Mouse (Mus musculus) heart, embryonic 14.5 days (tissue): ENCODE data around the gene Tra2a. TPM values are rescaled to one million over a fixed set of nuclear protein-coding genes. Genes with fewer than 3 reads are reported as not detected.

ENCODE experiments used
- ATAC-seq: fragments of 200-750 bp; cut with Nextera tagmentation; 2 replicates; pipeline ENCODE4 v1.8.0; 2017; ENCODE audit warnings: low read depth, moderate TSS enrichment; ENCODE audit not compliant: insufficient number of reproducible peaks, insufficient read depth, low FRiP score
- H3K27ac ChIP-seq, 2 experiments: fragments of 200-500 bp in 1 of 2; fragments of 300-500 bp in 1 of 2; sonication (generic) in 1 of 2; replicated peaks in 1 of 2; 2 replicates each; pipeline ENCODE4 v1.5.1; 2012 to 2014; ENCODE audit warnings: low read depth in 2 of 2, low read length in 2 of 2, control low read depth in 1 of 2, mild to moderate bottlenecking in 1 of 2, mixed read lengths in 1 of 2; ENCODE audit not compliant: control insufficient read depth in 1 of 2, insufficient read depth in 1 of 2
- H3K27me3 ChIP-seq: fragments of 300-500 bp; sonication (generic); 2 replicates; pipeline ENCODE4 v1.6.1; 2014; ENCODE audit warnings: mild to moderate bottlenecking, low read length, control low read depth; ENCODE audit not compliant: control insufficient read depth, insufficient read depth
- H3K36me3 ChIP-seq: fragments of 300-500 bp; sonication (generic); 2 replicates; pipeline ENCODE4 v1.6.1; 2014; ENCODE audit warnings: mild to moderate bottlenecking, control low read depth, low read length, mixed read lengths; ENCODE audit not compliant: control insufficient read depth, insufficient read depth
- H3K4me1 ChIP-seq, 2 experiments: fragments of 200-500 bp in 1 of 2; fragments of 300-500 bp in 1 of 2; sonication (generic) in 1 of 2; 2 replicates each; pipeline ENCODE4 v1.6.1; 2012 to 2014; ENCODE audit warnings: low read length in 2 of 2, control low read depth in 1 of 2, mixed read lengths in 1 of 2; ENCODE audit not compliant: control insufficient read depth in 2 of 2, insufficient read depth in 2 of 2
- H3K4me2 ChIP-seq: fragments of 300-500 bp; sonication (generic); 2 replicates; pipeline ENCODE4 v1.6.1; 2014; ENCODE audit warnings: mild to moderate bottlenecking, low read length
- H3K4me3 ChIP-seq, 2 experiments: fragments of 200-500 bp in 1 of 2; fragments of 300-500 bp in 1 of 2; sonication (generic) in 1 of 2; 2 replicates each; pipeline ENCODE4 v1.5.1; 2012 to 2014; ENCODE audit warnings: low read length in 2 of 2, mild to moderate bottlenecking in 2 of 2, control low read depth in 1 of 2, low read depth in 1 of 2, moderate library complexity in 1 of 2; ENCODE audit not compliant: control insufficient read depth in 1 of 2, insufficient read depth in 1 of 2
- H3K9ac ChIP-seq: fragments of 300-500 bp; sonication (generic); 2 replicates; pipeline ENCODE4 v1.6.1; 2014; ENCODE audit warnings: mild to moderate bottlenecking, low read length
- H3K9me3 ChIP-seq: fragments of 300-500 bp; sonication (generic); 2 replicates; pipeline ENCODE4 v1.6.1; 2016; ENCODE audit warnings: low read length, control low read depth; ENCODE audit not compliant: control insufficient read depth
- WGBS: fragments of 180-500 bp; shearing (Covaris S2); extraction: QIAGEN DNeasy Blood & Tissue Kit; methylation state at CpG from one replicate; pipeline ENCODE4 v1.1.7; 2014; 5-methylcytosine and 5-hydroxymethylcytosine counted together
- polyA plus RNA-seq: library from polyadenylated mRNA; unstranded; fragments of >200 nt; fragmentation: Nextera tagmentation; extraction: Ambion mirVana; gene quantifications from 2 replicates; pipeline ENCODE4 v1.2.1, GENCODE M21; 2014

Tra2a gene
- polyA plus RNA-seq, 1 experiment from 2014 or later = 36.1 TPM

DNA sequence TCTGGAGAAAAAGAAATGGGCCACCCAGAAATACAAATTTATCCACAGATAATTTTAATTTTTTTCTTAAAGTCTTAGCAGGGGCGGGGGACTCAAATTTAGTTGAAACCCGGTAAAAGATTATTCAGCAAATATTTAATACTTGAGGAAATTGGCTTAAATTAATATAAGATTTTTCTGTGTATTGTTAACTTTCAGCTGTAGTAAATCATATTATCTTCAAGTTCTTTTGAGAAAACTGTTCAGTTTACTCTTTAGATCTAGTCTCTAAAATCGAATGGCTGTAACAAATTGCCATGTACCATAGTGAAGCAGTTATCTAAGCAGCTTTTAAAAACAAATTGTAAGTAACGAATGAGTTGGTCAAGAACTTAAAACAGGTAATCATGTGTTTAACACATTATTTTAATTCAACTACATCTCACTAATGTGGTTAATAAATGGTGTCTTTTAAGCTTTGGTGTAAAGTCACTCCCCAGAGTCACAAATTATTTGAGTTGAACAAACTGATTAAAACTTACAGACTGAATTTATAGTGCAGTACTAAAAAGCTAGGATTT, 44.8 kb downstream of the Tra2a start:
- no peak overlapping the region for H3K27ac ChIP-seq
- WGBS = 39% methylated on average over 4 of the region's 4 CpGs
- H3K27me3 ChIP-seq = no peaks in the 10 kb centered on the region
- H3K4me1 ChIP-seq = peaks cover 2 to 4% of the 10 kb centered on the region in 2 experiments; a peak in 2 of 4 replicates
- H3K9ac ChIP-seq = no peak overlapping the region
- no peak overlapping the region for H3K4me2 ChIP-seq
- no peak for ATAC-seq
- no peaks in the 10 kb centered on the region for H3K9me3 ChIP-seq
- H3K4me3 ChIP-seq = no peak overlapping the region
- no peaks in the 10 kb centered on the region for H3K36me3 ChIP-seq

DNA sequence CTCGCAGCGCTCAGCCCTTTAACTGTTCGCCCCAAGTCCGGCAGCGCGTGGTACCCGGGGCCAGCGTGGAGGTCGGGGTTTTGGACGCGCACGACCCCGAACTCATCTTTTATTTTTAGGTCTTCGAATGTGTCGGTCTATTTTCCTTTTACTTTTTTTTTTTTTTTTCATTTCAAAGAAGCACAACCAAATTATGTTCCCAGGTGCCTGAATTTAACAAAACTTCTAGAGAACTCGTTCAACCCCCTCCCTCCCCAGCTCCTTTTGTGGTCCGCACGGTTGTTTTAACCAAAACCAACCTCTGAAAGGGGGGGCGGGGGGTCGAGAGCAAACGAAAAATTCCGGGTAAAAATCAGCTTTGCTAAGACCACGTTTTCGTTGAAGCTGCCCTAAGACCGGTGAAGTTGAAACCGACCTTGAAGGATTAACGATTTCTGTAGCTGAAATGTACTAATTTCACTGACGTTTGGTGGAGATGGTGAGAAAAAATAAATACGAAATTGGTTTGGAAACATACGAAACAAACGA, 45.5 kb downstream of the Tra2a start:
- peak overlapping the region; percentile 82 for H3K4me2 ChIP-seq
- peaks cover 2 to 4% of the 10 kb centered on the region in 2 experiments; a peak in 2 of 4 replicates for H3K4me1 ChIP-seq
- H3K4me3 ChIP-seq = peak overlapping the region; percentile 46 to 75
- under 1% methylated on average over 31 of the region's 31 CpGs for WGBS
- no peaks in the 10 kb centered on the region for H3K36me3 ChIP-seq
- H3K27me3 ChIP-seq = no peaks in the 10 kb centered on the region
- H3K9me3 ChIP-seq = no peaks in the 10 kb centered on the region
- H3K9ac ChIP-seq = peak overlapping the region; percentile 67
- ATAC-seq = no peak
- H3K27ac ChIP-seq = no peak overlapping the region

DNA sequence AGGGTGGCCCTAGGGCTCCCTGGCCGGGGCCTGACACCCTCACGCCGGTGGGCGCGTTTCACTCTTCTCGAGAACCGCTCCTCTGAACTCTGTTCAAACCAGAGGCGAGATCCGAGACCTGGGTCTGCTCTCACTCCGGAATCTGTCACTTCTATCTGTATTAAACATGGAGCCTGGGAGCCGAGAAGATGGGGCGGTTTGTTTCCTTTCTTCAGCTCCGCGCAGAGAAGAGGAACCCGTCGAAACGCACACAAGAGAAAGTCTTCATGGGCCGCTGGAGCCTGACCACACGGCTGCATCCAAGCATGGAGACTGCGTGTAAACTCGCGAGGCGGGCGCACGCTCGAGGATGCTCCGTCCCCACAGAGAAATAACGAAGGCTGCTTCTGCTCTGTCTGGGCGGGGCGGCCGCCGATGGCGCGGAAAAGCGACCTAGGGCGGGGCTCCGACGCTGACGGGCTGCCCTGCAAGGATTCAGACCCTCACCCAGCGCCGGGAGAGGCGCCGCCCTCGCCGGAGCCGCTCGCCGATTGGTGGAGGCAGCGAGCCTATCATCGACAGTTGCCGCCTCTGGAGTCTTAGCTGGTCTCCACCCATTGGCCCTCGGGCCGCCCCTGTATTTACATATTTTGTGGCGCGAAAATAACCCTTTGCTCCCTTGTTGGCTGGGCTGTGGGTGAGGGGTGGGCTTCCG, 46.1 kb downstream of the Tra2a start:
- Histone ChIP-seq H3K4me1 (peaks cover 5 to 7% of the 10 kb centered on the region in 2 experiments; a peak in 3 of 4 replicates), H3K27ac (peak overlapping the region; percentile 93 to 98), H3K9me3 (no peaks in the 10 kb centered on the region), H3K4me3 (peak overlapping the region; percentile 46 to 85), H3K36me3 (no peaks in the 10 kb centered on the region), H3K27me3 (no peaks in the 10 kb centered on the region), H3K9ac (peak overlapping the region; percentile 79), H3K4me2 (peak overlapping the region; percentile 82)
- under 1% methylated on average over 55 of the region's 56 CpGs for WGBS
- peak; percentile 86 for ATAC-seq

DNA sequence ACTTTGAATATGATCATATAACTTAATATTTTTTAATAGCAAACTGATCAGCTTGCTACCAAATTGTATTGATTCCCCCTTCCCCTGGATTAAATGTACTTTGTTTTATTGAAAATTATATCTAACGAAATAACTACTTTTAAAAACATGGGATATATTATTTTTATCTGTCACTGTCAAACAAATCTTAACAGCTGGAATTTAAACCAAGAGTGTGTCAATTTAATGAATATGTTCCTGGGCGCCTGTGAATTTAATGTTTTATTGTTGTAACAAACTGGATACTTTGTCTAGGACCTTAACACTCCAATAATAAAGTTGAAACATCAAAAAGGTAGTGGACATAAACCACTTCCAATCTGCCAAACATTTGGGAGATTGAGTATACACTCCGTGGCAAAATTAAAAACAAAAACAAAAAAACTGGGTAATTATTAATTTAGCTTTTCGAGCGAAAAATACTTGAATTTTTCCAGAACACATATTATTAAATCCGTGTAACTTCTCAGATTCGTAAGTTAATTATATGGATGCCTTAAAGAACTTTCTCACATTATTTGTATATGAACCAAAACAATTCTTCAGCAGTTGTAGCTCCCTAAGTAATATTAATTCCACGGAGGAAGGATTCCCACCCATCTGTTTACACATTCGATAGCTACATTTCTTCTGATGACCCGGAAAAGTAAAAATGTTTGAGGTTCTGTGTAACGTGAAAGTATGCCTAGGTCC, 46.9 kb downstream of the Tra2a start:
- H3K4me3 ChIP-seq = peak overlapping the region; percentile 46 to 85
- H3K9ac ChIP-seq = peak overlapping the region; percentile 79
- H3K4me2 ChIP-seq = peak overlapping the region; percentile 95
- H3K9me3 ChIP-seq = no peaks in the 10 kb centered on the region
- H3K27me3 ChIP-seq = no peaks in the 10 kb centered on the region
- H3K27ac ChIP-seq = peak overlapping the region; percentile 93 to 98
- H3K36me3 ChIP-seq = no peaks in the 10 kb centered on the region
- peaks cover 7 to 14% of the 10 kb centered on the region in 2 experiments for H3K4me1 ChIP-seq
- 5% methylated on average over 11 of the region's 11 CpGs for WGBS
- ATAC-seq = no peak

DNA sequence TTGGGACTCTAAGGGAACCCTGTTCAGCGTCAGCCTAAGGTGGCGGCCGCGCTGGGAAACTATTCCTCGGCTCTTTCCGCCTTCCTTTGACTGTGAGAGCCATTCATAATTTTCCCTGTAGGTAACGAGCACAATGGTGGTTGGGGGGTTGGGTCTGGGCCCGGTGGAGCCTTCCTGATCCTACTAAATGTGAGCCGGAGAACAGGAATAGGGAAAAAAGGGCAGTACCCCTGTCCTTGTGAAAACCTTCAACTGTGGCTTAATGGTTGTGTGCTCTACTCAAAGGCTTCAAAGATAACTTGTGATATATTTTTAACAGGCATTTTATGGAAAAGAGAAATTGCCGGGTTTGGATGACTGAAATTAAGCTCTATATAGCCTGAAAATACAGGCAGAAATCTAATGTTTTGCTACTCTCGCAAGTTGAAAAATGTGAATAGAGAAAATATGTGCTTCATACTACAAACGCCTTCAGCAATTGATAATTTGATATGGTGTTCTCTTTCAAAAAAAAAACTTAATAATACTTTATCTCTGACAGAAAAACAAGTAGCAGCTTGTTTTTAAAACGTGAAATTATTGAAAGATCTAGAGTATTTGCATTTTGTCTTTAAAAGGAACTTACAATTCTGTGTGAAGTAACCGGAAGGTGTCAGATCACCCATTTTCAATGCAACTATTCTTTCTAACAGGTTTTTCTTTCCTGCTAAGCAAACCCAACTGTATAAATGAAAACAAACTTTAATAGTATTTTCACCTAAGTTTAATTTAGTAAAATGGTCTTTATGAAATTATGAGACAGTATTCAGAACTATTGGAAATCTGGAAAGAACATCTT, 47.9 kb downstream of the Tra2a start:
- Histone ChIP-seq H3K4me1 (peaks cover 9 to 20% of the 10 kb centered on the region in 2 experiments), H3K4me2 (peak overlapping the region; percentile 95), H3K27me3 (no peaks in the 10 kb centered on the region), H3K9ac (peak overlapping the region; percentile 98), H3K27ac (peak overlapping the region; percentile 98 to 99), H3K36me3 (no peaks in the 10 kb centered on the region), H3K9me3 (no peaks in the 10 kb centered on the region), H3K4me3 (peak overlapping the region; percentile 72 to 97)
- ATAC-seq = peak; percentile 9; the same call in 1 of the 2 replicates
- 2% methylated on average over 14 of the region's 14 CpGs for WGBS

DNA sequence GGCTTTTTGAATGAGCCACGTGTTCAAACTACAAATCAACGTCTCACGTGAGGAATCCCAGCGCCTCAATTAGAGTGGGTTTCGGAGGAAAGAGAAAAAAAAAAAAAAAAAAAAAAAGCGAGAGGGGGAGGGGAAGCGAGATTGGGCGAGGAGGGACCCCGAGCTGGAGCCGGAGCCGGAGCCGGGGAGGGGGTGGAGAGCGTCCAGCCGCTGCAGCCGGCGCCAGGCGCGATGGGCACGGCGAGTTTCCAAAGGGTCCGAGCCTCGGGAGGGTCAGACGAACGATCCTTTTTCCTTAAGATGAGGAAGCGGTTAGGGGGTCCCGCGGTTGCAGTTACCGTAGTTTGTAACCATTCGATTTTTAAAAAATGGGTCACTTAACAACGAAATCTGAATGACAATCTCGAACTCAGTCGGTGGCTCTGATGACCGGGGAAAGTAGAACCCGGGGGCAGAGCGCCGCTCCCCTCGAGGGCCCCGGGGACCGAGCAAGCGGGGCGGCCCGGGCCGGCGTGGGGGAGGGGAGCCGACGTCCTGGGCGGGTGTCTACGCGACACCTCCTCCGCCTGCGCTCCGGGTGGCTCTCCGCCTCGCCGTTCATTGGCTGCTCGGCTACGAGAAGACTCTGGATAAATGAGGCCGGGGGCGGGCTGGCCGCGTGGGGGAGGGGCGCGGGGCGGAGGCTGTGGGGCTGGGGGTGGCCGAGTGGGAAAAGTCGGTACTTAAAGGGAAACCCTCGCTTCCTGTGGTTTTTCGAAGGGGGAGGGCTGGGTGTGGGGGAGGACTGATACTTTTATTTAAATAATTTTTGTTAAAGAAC, 48.7 kb downstream of the Tra2a start, which contains the start of gene Igf2bp3:
Gene Igf2bp3 (minus strand): TSS at position 30 of the 820 bp plus-strand sequence.
- H3K4me2 ChIP-seq = peak within 1 kb of the TSS; percentile 95
- H3K4me1 ChIP-seq = peaks cover 15 to 28% of the 10 kb centered on the region in 2 experiments
- peak within 1 kb of the TSS; percentile 98 for H3K9ac ChIP-seq
- peak; percentile 82 for ATAC-seq
- H3K4me3 ChIP-seq = peak within 1 kb of the TSS; percentile 94 to 97
- no peaks in the 10 kb centered on the region for H3K9me3 ChIP-seq
- under 1% methylated on average over 55 of the region's 68 CpGs for WGBS
- no peaks in the 10 kb centered on the region for H3K27me3 ChIP-seq
- no peaks in the 10 kb centered on the region for H3K36me3 ChIP-seq
- peak within 1 kb of the TSS; percentile 98 to 99 for H3K27ac ChIP-seq
